Mouse (Mus musculus): ENCODE results near the gene Fcgr4. TPM values are rescaled to one million over a fixed set of nuclear protein-coding genes. Genes with fewer than 3 reads are reported as not detected.
A peak's percentile ranks its signal among the peaks of the same experiment; 100 is the strongest.
"Not testable (repeated sequence)": the region's sequence is repeated elsewhere in the genome, so short reads cannot be mapped to it uniquely, and the experiment has no call there.

The Fcgr4 gene
- total RNA-seq, 4 experiments from 2014 or later = 0.22 to 1.4 (median 0.50) TPM; not detected in 1

GRCm38 (mm10) chr1:171050774-171051173, 32.1 kb downstream of the Fcgr4 start:
- DNase-seq (ENCODE audit: low spot score) = no peak

GRCm38 (mm10) chr1:171053305-171053704, 34.6 kb downstream of the Fcgr4 start:
- DNase-seq (ENCODE audit: low spot score) = no peak

- DNase-seq (ENCODE audit: low spot score) = peak; percentile 40
Measured at GRCm38 (mm10) chr1:171057253-171057652, 38.5 kb downstream of the Fcgr4 start.

GRCm38 (mm10) chr1:171059203-171059602, 40.5 kb downstream of the Fcgr4 start:
- DNase-seq (ENCODE audit: low spot score) = peak; percentile 53

GRCm38 (mm10) chr1:171060392-171060791, 41.7 kb downstream of the Fcgr4 start:
- DNase-seq (ENCODE audit: low spot score) = no peak

- DNase-seq (ENCODE audit: low spot score) = no peak
Measured at GRCm38 (mm10) chr1:171061566-171061965, 42.8 kb downstream of the Fcgr4 start.

- DNase-seq (ENCODE audit: low spot score) = peak; percentile 41
Measured at GRCm38 (mm10) chr1:171063569-171064490, 45.1 kb downstream of the Fcgr4 start.

- peak; percentile 86 for DNase-seq (ENCODE audit: low spot score)
Measured at GRCm38 (mm10) chr1:171064491-171065242, 45.9 kb downstream of the Fcgr4 start, which contains the start of gene Fcgr3. Gene Fcgr3, minus strand, starts transcription at chr1:171064935.

- peak; percentile 66 for DNase-seq (ENCODE audit: low spot score)
Measured at GRCm38 (mm10) chr1:171065243-171065587, 46.5 kb downstream of the Fcgr4 start.

- not testable (repeated sequence) for DNase-seq (ENCODE audit: low spot score)
Measured at GRCm38 (mm10) chr1:171065768-171066167, 47.0 kb downstream of the Fcgr4 start.

- not testable (repeated sequence) for DNase-seq (ENCODE audit: low spot score)
Measured at GRCm38 (mm10) chr1:171066583-171066982, 47.9 kb downstream of the Fcgr4 start.

- not testable (repeated sequence) for DNase-seq (ENCODE audit: low spot score)
Measured at GRCm38 (mm10) chr1:171067928-171068327, 49.2 kb downstream of the Fcgr4 start.

GRCm38 (mm10) chr1:171069508-171069907, 50.8 kb downstream of the Fcgr4 start:
- not testable (repeated sequence) for DNase-seq (ENCODE audit: low spot score)

GRCm38 (mm10) chr1:171070879-171071278, 52.2 kb downstream of the Fcgr4 start:
- DNase-seq (ENCODE audit: low spot score) = not testable (repeated sequence)

GRCm38 (mm10) chr1:171071726-171072125, 53.0 kb downstream of the Fcgr4 start:
- DNase-seq (ENCODE audit: low spot score) = not testable (repeated sequence)

GRCm38 (mm10) chr1:171072217-171072616, 53.5 kb downstream of the Fcgr4 start:
- not testable (repeated sequence) for DNase-seq (ENCODE audit: low spot score)

- peak; percentile 51 for DNase-seq (ENCODE audit: low spot score)
Measured at GRCm38 (mm10) chr1:171074283-171074682, 55.6 kb downstream of the Fcgr4 start.

GRCm38 (mm10) chr1:171076176-171076575, 57.5 kb downstream of the Fcgr4 start:
- not testable (repeated sequence) for DNase-seq (ENCODE audit: low spot score)

- not testable (repeated sequence) for DNase-seq (ENCODE audit: low spot score)
Measured at GRCm38 (mm10) chr1:171077192-171077591, 58.5 kb downstream of the Fcgr4 start.

GRCm38 (mm10) chr1:171077955-171078354, 59.2 kb downstream of the Fcgr4 start:
- DNase-seq (ENCODE audit: low spot score) = peak; percentile 28

- not testable (repeated sequence) for DNase-seq (ENCODE audit: low spot score)
Measured at GRCm38 (mm10) chr1:171078419-171078818, 59.7 kb downstream of the Fcgr4 start.

GRCm38 (mm10) chr1:171079345-171079744, 60.6 kb downstream of the Fcgr4 start:
- DNase-seq (ENCODE audit: low spot score) = not testable (repeated sequence)
